Comparison of ENCODE assay signal across 15 mouse cellular contexts in genomic region chr1:194773899-194774298, GRCm38 (mm10).
A peak's percentile ranks its signal among the peaks of the same experiment; 100 is the strongest.
DNase-seq lines count a peak whose midpoint lies in the region; ATAC-seq and TF ChIP-seq lines count a peak whose summit lies in the region.
"Had no signal": no experiment of that assay in that cellular context is flagged by ENCODE, and none has a peak within 500 bp of the region (broad histone marks: within the 10 kb centered on the region; RNA-seq: fewer than 3 reads in every experiment).

No protein-coding gene starts in this region.

- H3K9ac ChIP-seq in hindbrain, embryonic 12.5 days = no peak overlapping the region
- H3K9ac ChIP-seq: neural tube, embryonic 13.5 days had no signal

- peaks cover 34% of the 10 kb centered on the region for H3K36me3 ChIP-seq in hindbrain, embryonic 10.5 days
- H3K36me3 ChIP-seq in hindbrain, embryonic 12.5 days = peaks cover 4% of the 10 kb centered on the region
- H3K36me3 ChIP-seq: G1E had no signal

- WGBS in hindbrain, embryonic 10.5 days = 48% methylated on average over 3 of the region's 3 CpGs
- 44% methylated on average over 3 of the region's 3 CpGs for WGBS in hindbrain, embryonic 12.5 days

- no peaks in the 10 kb centered on the region for H3K9me3 ChIP-seq in hindbrain, embryonic 10.5 days
- H3K9me3 ChIP-seq in hindbrain, embryonic 12.5 days (replicated peaks) = no peaks in the 10 kb centered on the region
- H3K9me3 ChIP-seq: G1E; neural tube, embryonic 13.5 days had no signal

- H3K27me3 ChIP-seq in hindbrain, embryonic 10.5 days (ENCODE audit: insufficient read depth, poor library complexity, severe bottlenecking) = no peaks in the 10 kb centered on the region
- no peaks in the 10 kb centered on the region for H3K27me3 ChIP-seq in hindbrain, embryonic 12.5 days
- H3K27me3 ChIP-seq: neural tube, embryonic 13.5 days had no signal

- peak; percentile 27 for DNase-seq in hindbrain, embryonic 10.5 days (ENCODE audit: low spot score)
- peak; percentile 64 for DNase-seq in brain, embryonic 14.5 days (ENCODE audit: low read depth)
- no peak for DNase-seq in layer of hippocampus, adult 9-10 months (ENCODE audit: low spot score)
- no peak for DNase-seq in adrenal gland, postnatal 14 days
- DNase-seq in yolk sac, embryonic 10.5 days (ENCODE audit: low spot score) = no peak
- DNase-seq: cerebellum, adult 18-20 months; gastrocnemius, postnatal 25 days; lung, adult 18-20 months; thymus, adult 18-20 months had no signal

- H3K4me2 ChIP-seq in hindbrain, embryonic 12.5 days (replicated peaks) = no peak overlapping the region
- H3K4me2 ChIP-seq: heart, embryonic 11.5 days; neural tube, embryonic 13.5 days had no signal

- TF ChIP-seq CTCF in brain, embryonic 14.5 days (IDR thresholded peaks at IDR 0.05; ENCODE audit: borderline replicate concordance, extremely low read depth, insufficient read depth, insufficient read length) = no peak

- no peak overlapping the region for H3K4me3 ChIP-seq in hindbrain, embryonic 10.5 days
- no peak overlapping the region for H3K4me3 ChIP-seq in hindbrain, embryonic 12.5 days
- H3K4me3 ChIP-seq: neural tube, embryonic 13.5 days had no signal

- TF ChIP-seq POLR2A in brain, embryonic 14.5 days (IDR thresholded peaks at IDR 0.05; ENCODE audit: borderline replicate concordance, extremely low read depth, insufficient read depth, insufficient read length, poor library complexity, severe bottlenecking) = no peak

- H3K4me1 ChIP-seq in hindbrain, embryonic 10.5 days (replicated peaks) = no peaks in the 10 kb centered on the region
- H3K4me1 ChIP-seq in hindbrain, embryonic 12.5 days = no peaks in the 10 kb centered on the region

- H3K27ac ChIP-seq in hindbrain, embryonic 10.5 days = no peak overlapping the region
- H3K27ac ChIP-seq in hindbrain, embryonic 12.5 days = no peak overlapping the region
- H3K27ac ChIP-seq: neural tube, embryonic 13.5 days had no signal

- no peak for ATAC-seq in hindbrain, embryonic 12.5 days (ENCODE audit: low FRiP score)
- ATAC-seq in erythroid progenitor cell, adult 5-6 weeks (replicated peaks; ENCODE audit: low FRiP score, poor library complexity, severe bottlenecking) = 0 out of 2 replicates have a peak, but pooled peaks have one; percentile 36
- peak; percentile 36 for ATAC-seq in megakaryocyte progenitor cell, adult 5-6 weeks (replicated peaks; ENCODE audit: poor library complexity)

Comparison
In these comparisons a context has a peak if more than half of its experiments do, and no peak if none do; other contexts are left out.
1. DNase-seq: peak in hindbrain, embryonic 10.5 days (single experiment) and brain, embryonic 14.5 days (single experiment); none in layer of hippocampus, adult 9-10 months (single experiment), adrenal gland, postnatal 14 days (single experiment) and yolk sac, embryonic 10.5 days (single experiment).